Mouse (Mus musculus) lung, embryonic 14.5 days (tissue): ENCODE measurements around the gene Vps16. TPM values are rescaled to one million over a fixed set of nuclear protein-coding genes. Genes with fewer than 3 reads are reported as not detected.

Experiments
- ATAC-seq: fragments of 200-750 bp; cut with Nextera tagmentation; 2 replicates; pipeline ENCODE4 v1.8.0; 2017; ENCODE audit warnings: mild to moderate bottlenecking, moderate TSS enrichment, moderate library complexity; ENCODE audit not compliant: insufficient read depth
- DNase-seq: peaks from one replicate; pipeline ENCODE4 v3.0.0-alpha.2; 2015
- H3K27ac ChIP-seq: fragments of 300-500 bp; sonication (generic); 2 replicates; pipeline ENCODE4 v1.5.1; 2014; ENCODE audit warnings: low read depth, mild to moderate bottlenecking, moderate library complexity
- H3K27me3 ChIP-seq: fragments of 300-500 bp; sonication (generic); 2 replicates; pipeline ENCODE4 v1.6.1; 2014; ENCODE audit warnings: low read length, control low read depth; ENCODE audit not compliant: insufficient read depth
- H3K36me3 ChIP-seq: fragments of 300-500 bp; sonication (generic); 2 replicates; pipeline ENCODE4 v1.6.1; 2014; ENCODE audit warnings: control low read depth; ENCODE audit not compliant: insufficient read depth
- H3K4me1 ChIP-seq: fragments of 300-500 bp; sonication (generic); 2 replicates; pipeline ENCODE4 v1.6.1; 2014; ENCODE audit warnings: antibody characterized with exemption, control low read depth; ENCODE audit not compliant: insufficient read depth
- H3K4me2 ChIP-seq: fragments of 300-500 bp; sonication (generic); 2 replicates; pipeline ENCODE4 v1.6.1; 2014; ENCODE audit warnings: mild to moderate bottlenecking
- H3K4me3 ChIP-seq: fragments of 300-500 bp; sonication (generic); 2 replicates; pipeline ENCODE4 v1.5.1; 2014; ENCODE audit warnings: low read depth, low read length
- H3K9ac ChIP-seq: fragments of 300-500 bp; sonication (generic); 2 replicates; pipeline ENCODE4 v1.6.1; 2014
- H3K9me3 ChIP-seq: fragments of 300-500 bp; sonication (generic); 2 replicates; pipeline ENCODE4 v1.6.1; 2016; ENCODE audit warnings: low read depth, low read length, control low read depth
- CTCF ChIP-seq: IDR thresholded peaks from 2 replicates; pipeline ENCODE4 v1.5.1; 2016; ENCODE audit warnings: antibody characterized with exemption, low read depth
- WGBS: fragments of 180-500 bp; shearing (Covaris S2); extraction: QIAGEN DNeasy Blood & Tissue Kit; methylation state at CpG from one replicate; pipeline ENCODE4 v1.1.7; 2014; 5-methylcytosine and 5-hydroxymethylcytosine counted together
- polyA plus RNA-seq: library from polyadenylated mRNA; unstranded; fragments of >200 nt; fragmentation: Nextera tagmentation; extraction: Ambion mirVana; gene quantifications from 2 replicates; pipeline ENCODE4 v1.2.1, GENCODE M21; 2014

Gene Vps16
- polyA plus RNA-seq, 1 experiment from 2014 or later: 63.3 TPM

- H3K4me2 ChIP-seq: no peak overlapping the region
- peaks cover 5% of the 10 kb centered on the region; the same call in 1 of the 2 replicates for H3K9me3 ChIP-seq
- H3K27me3 ChIP-seq: peaks cover 4% of the 10 kb centered on the region; the same call in 1 of the 2 replicates
- no peak overlapping the region for H3K27ac ChIP-seq
- 72% methylated on average over 4 of the region's 4 CpGs for WGBS
- H3K4me1 ChIP-seq: no peaks in the 10 kb centered on the region
- no peaks in the 10 kb centered on the region for H3K36me3 ChIP-seq
- ATAC-seq (no peak; the same call in 1 of the 2 replicates), DNase-seq (peak; percentile 23)
- TF ChIP-seq CTCF: no peak
- no peak overlapping the region for H3K9ac ChIP-seq
- H3K4me3 ChIP-seq: no peak overlapping the region
Observed at GRCm38 (mm10) chr2:130482177-130482576, 58.0 kb downstream of the Vps16 start.

GRCm38 (mm10) chr2:130482700-130483099, 58.6 kb downstream of the Vps16 start:
- no peaks in the 10 kb centered on the region for H3K36me3 ChIP-seq
- ATAC-seq (no peak), DNase-seq (no peak)
- no peaks in the 10 kb centered on the region for H3K4me1 ChIP-seq
- no peak overlapping the region for H3K4me2 ChIP-seq
- no peak for TF ChIP-seq CTCF
- H3K27me3 ChIP-seq: peaks cover 4% of the 10 kb centered on the region; the same call in 1 of the 2 replicates
- H3K4me3 ChIP-seq: no peak overlapping the region
- no peak overlapping the region for H3K27ac ChIP-seq
- peaks cover 5% of the 10 kb centered on the region; the same call in 1 of the 2 replicates for H3K9me3 ChIP-seq
- WGBS: 73% methylated on average over 3 of the region's 3 CpGs
- H3K9ac ChIP-seq: no peak overlapping the region

GRCm38 (mm10) chr2:130484206-130484605, 60.1 kb downstream of the Vps16 start:
- Histone ChIP-seq H3K36me3 (no peaks in the 10 kb centered on the region), H3K4me3 (no peak overlapping the region), H3K27me3 (peaks cover 4% of the 10 kb centered on the region; the same call in 1 of the 2 replicates), H3K9me3 (peaks cover 3% of the 10 kb centered on the region; the same call in 1 of the 2 replicates), H3K27ac (no peak overlapping the region), H3K4me1 (no peaks in the 10 kb centered on the region), H3K9ac (no peak overlapping the region), H3K4me2 (no peak overlapping the region)
- no peak for TF ChIP-seq CTCF
- ATAC-seq (no peak), DNase-seq (no peak)
- WGBS: 100% methylated on average over 1 of the region's 1 CpGs

GRCm38 (mm10) chr2:130488002-130488401, 63.9 kb downstream of the Vps16 start:
- no peak overlapping the region for H3K4me2 ChIP-seq
- no peak overlapping the region for H3K4me3 ChIP-seq
- H3K36me3 ChIP-seq: no peaks in the 10 kb centered on the region
- H3K27ac ChIP-seq: no peak overlapping the region
- peaks cover 4% of the 10 kb centered on the region; the same call in 1 of the 2 replicates for H3K27me3 ChIP-seq
- no peak overlapping the region for H3K9ac ChIP-seq
- DNase-seq (no peak), ATAC-seq (no peak)
- no peaks in the 10 kb centered on the region for H3K4me1 ChIP-seq
- no peak for TF ChIP-seq CTCF
- no peaks in the 10 kb centered on the region; the same call in 1 of the 2 replicates for H3K9me3 ChIP-seq
- 88% methylated on average over 2 of the region's 2 CpGs for WGBS

DNA sequence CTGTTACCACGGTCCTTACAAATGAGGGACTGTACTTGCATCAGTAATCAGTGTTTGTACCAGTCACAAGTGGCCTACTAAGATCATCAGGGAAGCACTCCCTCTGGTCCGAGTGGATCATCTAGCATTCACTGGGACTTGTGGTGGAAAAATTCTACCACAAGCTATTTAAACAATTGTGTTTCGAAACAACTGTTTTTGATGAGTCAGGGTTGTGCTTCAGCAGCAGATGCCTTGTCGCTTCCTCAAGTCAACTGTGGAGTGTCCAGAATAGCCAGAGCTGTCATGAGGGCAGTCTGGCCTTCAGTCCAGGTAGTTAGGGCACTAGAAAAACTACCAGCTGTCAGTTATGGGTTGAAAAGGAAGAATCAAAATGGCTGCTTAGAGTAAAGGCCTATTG, 64.5 kb downstream of the Vps16 start:
- ATAC-seq: no peak
- WGBS: 86% methylated on average over 4 of the region's 4 CpGs
- TF ChIP-seq CTCF: no peak

DNA sequence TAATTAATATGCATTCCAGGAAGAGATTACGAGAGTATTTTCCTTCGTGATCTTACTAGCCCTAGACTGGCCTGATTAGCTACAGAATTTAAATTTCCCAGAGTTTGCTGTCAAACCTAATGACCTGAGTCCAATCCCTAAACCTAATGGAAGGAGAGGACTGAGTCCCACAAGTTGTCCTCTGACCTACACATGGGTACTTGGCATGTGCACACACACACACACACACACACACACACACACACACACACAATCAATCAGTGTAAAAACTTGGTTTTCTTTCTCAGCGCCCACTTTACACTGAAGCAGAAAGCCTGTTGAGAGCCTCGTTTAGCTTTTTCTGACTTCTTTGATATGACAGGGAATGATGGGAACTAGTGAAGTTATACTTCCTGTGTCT, 67.0 kb downstream of the Vps16 start:
- 60% methylated on average over 4 of the region's 4 CpGs for WGBS
- H3K27ac ChIP-seq: no peak overlapping the region

More for the DNA sequence above, 64.5 kb downstream of the Vps16 start:
- peak; percentile 17 for DNase-seq
- Histone ChIP-seq H3K27me3 (peaks cover 4% of the 10 kb centered on the region; the same call in 1 of the 2 replicates), H3K36me3 (no peaks in the 10 kb centered on the region), H3K4me2 (no peak overlapping the region), H3K27ac (no peak overlapping the region), H3K9me3 (no peaks in the 10 kb centered on the region; the same call in 1 of the 2 replicates), H3K9ac (no peak overlapping the region), H3K4me3 (no peak overlapping the region), H3K4me1 (no peaks in the 10 kb centered on the region)

GRCm38 (mm10) chr2:130491587-130491986, 67.4 kb downstream of the Vps16 start:
- 35% methylated on average over 7 of the region's 7 CpGs for WGBS
- peak; percentile 18 for DNase-seq
- Histone ChIP-seq H3K9ac (no peak overlapping the region), H3K4me2 (no peak overlapping the region), H3K4me3 (no peak overlapping the region), H3K4me1 (no peaks in the 10 kb centered on the region), H3K27me3 (no peaks in the 10 kb centered on the region), H3K27ac (no peak overlapping the region), H3K9me3 (no peaks in the 10 kb centered on the region), H3K36me3 (no peaks in the 10 kb centered on the region)
- TF ChIP-seq CTCF: 0 out of 2 replicates have a peak, but pooled peaks have one; percentile 2
- no peak for ATAC-seq

More for the DNA sequence above, 67.0 kb downstream of the Vps16 start:
- Histone ChIP-seq H3K4me2 (no peak overlapping the region), H3K4me3 (no peak overlapping the region), H3K9ac (no peak overlapping the region), H3K27me3 (no peaks in the 10 kb centered on the region), H3K4me1 (no peaks in the 10 kb centered on the region), H3K36me3 (no peaks in the 10 kb centered on the region), H3K9me3 (no peaks in the 10 kb centered on the region)
- ATAC-seq (no peak), DNase-seq (no peak)
- TF ChIP-seq CTCF: no peak

Other genes starting within 250 kb of the Vps16 start
- gene Snrpb, start 244.9 kb upstream of the Vps16 start, polyA plus RNA-seq: 691 and 703 TPM in 2 replicates
- gene Tmc2, start 229.1 kb upstream of the Vps16 start, polyA plus RNA-seq: not detected in 2 replicates
- gene Nop56, start 149.9 kb upstream of the Vps16 start, polyA plus RNA-seq: 303 and 318 TPM in 2 replicates
- 136 and 151 TPM in 2 replicates for gene Idh3b, start 139.8 kb upstream of the Vps16 start, polyA plus RNA-seq
- 1.9 and 2.3 TPM in 2 replicates for gene Ebf4, start 129.2 kb upstream of the Vps16 start, polyA plus RNA-seq
- gene Cpxm1, start 26.8 kb upstream of the Vps16 start, polyA plus RNA-seq: 49.1 and 59.0 TPM in 2 replicates
- not detected in 2 replicates for gene Gm28372, start 19.1 kb upstream of the Vps16 start, polyA plus RNA-seq
- gene 1700020A23Rik, start 19.1 kb upstream of the Vps16 start, polyA plus RNA-seq: not detected in 2 replicates
- gene Tmem239, start 17.9 kb upstream of the Vps16 start, polyA plus RNA-seq: not detected in 2 replicates
- 10.8 and 13.5 TPM in 2 replicates for gene Pced1a, start 362 bp downstream of the Vps16 start, polyA plus RNA-seq
- 91.5 and 99.3 TPM in 2 replicates for gene Ptpra, start 25.9 kb downstream of the Vps16 start, polyA plus RNA-seq
- gene Mrps26, start 139.4 kb downstream of the Vps16 start, polyA plus RNA-seq: 88.6 and 93.1 TPM in 2 replicates
- gene Oxt, start 151.8 kb downstream of the Vps16 start, polyA plus RNA-seq: not detected in 2 replicates
- gene Avp, start 158.2 kb downstream of the Vps16 start, polyA plus RNA-seq: not detected in 2 replicates
- gene Fastkd5, start 205.7 kb downstream of the Vps16 start, polyA plus RNA-seq: 18.3 and 18.6 TPM in 2 replicates
- gene Ubox5, start 205.7 kb downstream of the Vps16 start, polyA plus RNA-seq: 12.4 and 12.6 TPM in 2 replicates
- 1.0 TPM in 2 replicates for gene Lzts3, start 218.5 kb downstream of the Vps16 start, polyA plus RNA-seq
- 52.0 and 55.6 TPM in 2 replicates for gene Ddrgk1, start 240.3 kb downstream of the Vps16 start, polyA plus RNA-seq
- gene Itpa, start 243.3 kb downstream of the Vps16 start, polyA plus RNA-seq: 108 and 111 TPM in 2 replicates